Mouse (Mus musculus) ovary, postnatal 10 days (tissue): ENCODE data around the gene Bicdl1.

Source experiments
- DNase-seq: peaks from one replicate; pipeline ENCODE4 v3.0.0; 2022; ENCODE audit warnings: low spot score

Gene Bicdl1

GRCm38 (mm10) chr5:115726019-115726418 lies 5.4 kb downstream of the Bicdl1 start:
- DNase-seq = no peak

- DNase-seq = no peak
Measured at GRCm38 (mm10) chr5:115724422-115724821, 7.0 kb downstream of the Bicdl1 start.

- no peak for DNase-seq
Measured at GRCm38 (mm10) chr5:115722188-115722959, 9.0 kb downstream of the Bicdl1 start.

- no peak for DNase-seq
Measured at GRCm38 (mm10) chr5:115720761-115721160, 10.7 kb downstream of the Bicdl1 start.

- DNase-seq = no peak
Measured at GRCm38 (mm10) chr5:115717693-115718092, 13.7 kb downstream of the Bicdl1 start.

GRCm38 (mm10) chr5:115717106-115717505 lies 14.3 kb downstream of the Bicdl1 start:
- DNase-seq = no peak

- no peak for DNase-seq
Measured at GRCm38 (mm10) chr5:115716426-115716825, 15.0 kb downstream of the Bicdl1 start.

- no peak for DNase-seq
Measured at GRCm38 (mm10) chr5:115714761-115715160, 16.7 kb downstream of the Bicdl1 start.

GRCm38 (mm10) chr5:115712487-115712886 lies 18.9 kb downstream of the Bicdl1 start:
- DNase-seq = no peak

GRCm38 (mm10) chr5:115711636-115712419 lies 19.6 kb downstream of the Bicdl1 start:
- no peak for DNase-seq

GRCm38 (mm10) chr5:115710171-115710570 lies 21.2 kb downstream of the Bicdl1 start:
- no peak for DNase-seq

GRCm38 (mm10) chr5:115708930-115709329 lies 22.5 kb downstream of the Bicdl1 start:
- no peak for DNase-seq

GRCm38 (mm10) chr5:115701981-115702380 lies 29.4 kb downstream of the Bicdl1 start:
- DNase-seq = no peak

- no peak for DNase-seq
Measured at GRCm38 (mm10) chr5:115701215-115701614, 30.2 kb downstream of the Bicdl1 start.

GRCm38 (mm10) chr5:115696811-115697210 lies 34.6 kb downstream of the Bicdl1 start:
- no peak for DNase-seq

GRCm38 (mm10) chr5:115695191-115695770 lies 36.1 kb downstream of the Bicdl1 start:
- no peak for DNase-seq

GRCm38 (mm10) chr5:115693271-115693670 lies 38.1 kb downstream of the Bicdl1 start:
- DNase-seq = no peak

- DNase-seq = no peak
Measured at GRCm38 (mm10) chr5:115686716-115687115, 44.7 kb downstream of the Bicdl1 start.

- DNase-seq = no peak
Measured at GRCm38 (mm10) chr5:115685126-115685525, 46.3 kb downstream of the Bicdl1 start.

GRCm38 (mm10) chr5:115671846-115672245 lies 59.6 kb downstream of the Bicdl1 start:
- DNase-seq = no peak

- DNase-seq = no peak
Measured at GRCm38 (mm10) chr5:115670406-115670805, 61.0 kb downstream of the Bicdl1 start.

- no peak for DNase-seq
Measured at GRCm38 (mm10) chr5:115669974-115670373, 61.4 kb downstream of the Bicdl1 start.

- DNase-seq = no peak
Measured at GRCm38 (mm10) chr5:115668986-115669385, 62.4 kb downstream of the Bicdl1 start.
